Mouse (Mus musculus) kidney, adult 2 months (tissue): ENCODE measurements around the gene Fhit.

Experiments used
- CTCF ChIP-seq: fragments of 200-500 bp; conservative IDR thresholded peaks from 2 replicates; pipeline ENCODE4 v1.5.1; 2011; ENCODE audit warnings: low read depth, mild to moderate bottlenecking, control low read depth, low read length, moderate library complexity, mixed read lengths; ENCODE audit not compliant: insufficient read depth, insufficient read length
- POLR2A ChIP-seq: fragments of 200-500 bp; IDR thresholded peaks from one replicate; pipeline ENCODE4 v1.6.1; 2011; ENCODE audit warnings: low read depth, low read length, control low read depth

GRCm38 (mm10) chr14:10344064-10344463 lies 817.8 kb downstream of the Fhit start:
- TF ChIP-seq CTCF (no peak), POLR2A (no peak)
